Mouse (Mus musculus) small intestine, adult 2 months (tissue): ENCODE results near the gene Jaml.

Experiments used
- CTCF ChIP-seq: fragments of 200-500 bp; IDR thresholded peaks from 2 replicates; pipeline ENCODE4 v1.5.1; 2012; ENCODE audit warnings: low read depth, mild to moderate bottlenecking, control low read depth, inconsistent platforms, low read length, moderate library complexity, mixed read lengths; ENCODE audit not compliant: insufficient replicate concordance, insufficient read length; ENCODE audit errors: extremely low read depth
- POLR2A ChIP-seq: fragments of 200-500 bp; IDR thresholded peaks from 2 replicates; pipeline ENCODE4 v1.6.1; 2012; ENCODE audit warnings: low read depth, mild to moderate bottlenecking, control low read depth, inconsistent platforms, low read length, moderate library complexity

DNA sequence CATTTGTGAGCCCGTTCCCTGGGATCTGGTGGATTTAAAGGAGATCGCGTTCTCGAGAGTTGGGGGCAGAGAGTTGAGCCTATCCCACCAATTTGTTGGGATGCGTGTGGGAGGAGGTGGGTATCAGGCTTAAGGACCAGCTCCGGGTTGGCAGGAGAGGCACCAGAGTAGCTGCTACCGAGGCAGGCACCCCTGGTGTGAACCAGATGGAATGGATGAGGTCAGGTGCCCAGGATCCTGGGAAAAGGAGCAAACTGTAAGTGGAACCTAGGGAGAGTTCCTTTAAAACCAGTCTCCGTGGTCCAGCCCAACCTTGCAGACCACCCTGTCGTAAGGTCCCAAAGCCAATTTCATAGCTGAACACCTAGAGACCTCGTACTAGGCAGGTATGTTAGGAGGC, 39.6 kb downstream of the Jaml start:
- no peak for TF ChIP-seq CTCF
- no peak for TF ChIP-seq POLR2A
